Mouse (Mus musculus): ENCODE data around the gene BC028528. TPM values are rescaled to one million over a fixed set of nuclear protein-coding genes. Genes with fewer than 3 reads are reported as not detected.

BC028528 gene
- polyA plus RNA-seq, 1 experiment, result 14.2 TPM

DNA sequence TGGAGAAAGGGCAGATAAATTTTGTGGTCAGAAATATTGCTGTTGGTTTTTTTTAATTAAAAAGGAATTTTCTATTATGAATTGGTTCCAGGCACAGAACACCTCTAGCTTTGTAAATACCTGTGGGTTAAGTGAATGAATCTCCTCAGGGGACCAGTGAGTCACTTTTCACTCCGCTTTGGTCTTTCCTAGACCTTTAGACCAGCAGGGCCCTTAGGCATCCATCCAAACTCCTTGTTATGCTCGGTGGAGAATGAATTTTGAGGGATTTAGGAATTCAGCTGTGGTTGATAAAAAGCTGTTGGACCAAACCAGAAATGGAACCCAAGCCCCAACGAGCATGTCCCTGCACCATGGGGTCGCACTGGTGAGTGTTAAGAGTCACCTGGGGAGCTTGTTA lies 15.8 kb upstream of the BC028528 start:
- Histone ChIP-seq H3K4me3 (ENCODE audit: insufficient read depth, low read length) (no peak overlapping the region), H3K27ac (ENCODE audit: insufficient read depth, low read length) (no peak overlapping the region), H3K4me1 (ENCODE audit: control insufficient read depth, insufficient read depth, low read length) (no peaks in the 10 kb centered on the region)
- no peak for TF ChIP-seq CTCF (IDR thresholded peaks at IDR 0.05; ENCODE audit: extremely low read depth, insufficient read depth, low read length)
- TF ChIP-seq POLR2A (IDR thresholded peaks at IDR 0.05; ENCODE audit: extremely low read depth, insufficient read depth, low read length), result no peak

DNA sequence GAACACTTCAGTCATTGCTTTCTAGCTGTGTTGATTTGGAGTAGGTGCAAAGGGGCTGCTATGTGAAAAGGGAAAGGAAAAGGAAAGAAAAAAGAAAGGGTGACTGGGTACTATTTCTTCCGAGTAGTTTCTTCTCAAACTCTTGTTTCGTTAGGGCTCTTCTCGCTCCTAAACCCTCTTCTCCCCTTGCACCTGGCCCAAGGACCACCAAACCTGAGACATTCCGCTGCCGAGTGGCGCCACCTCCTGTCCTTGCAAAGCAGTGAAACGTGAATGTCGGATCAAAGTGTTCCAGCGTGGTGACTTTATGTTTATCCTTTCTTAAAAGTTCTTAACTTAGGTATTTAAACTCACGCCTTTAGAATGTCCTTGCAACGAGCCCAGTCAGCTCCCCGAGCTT lies 15.1 kb upstream of the BC028528 start:
- no peaks in the 10 kb centered on the region for H3K4me1 ChIP-seq (ENCODE audit: control insufficient read depth, insufficient read depth, low read length)
- H3K27ac ChIP-seq (ENCODE audit: insufficient read depth, low read length), result no peak overlapping the region
- peak; percentile 80 for TF ChIP-seq CTCF (IDR thresholded peaks at IDR 0.05; ENCODE audit: extremely low read depth, insufficient read depth, low read length)
- no peak for TF ChIP-seq POLR2A (IDR thresholded peaks at IDR 0.05; ENCODE audit: extremely low read depth, insufficient read depth, low read length)
- H3K4me3 ChIP-seq (ENCODE audit: insufficient read depth, low read length), result no peak overlapping the region

GRCm38 (mm10) chr3:95905940-95906492 lies 14.2 kb upstream of the BC028528 start:
- Histone ChIP-seq H3K4me1 (ENCODE audit: control insufficient read depth, insufficient read depth, low read length) (no peaks in the 10 kb centered on the region), H3K27ac (ENCODE audit: insufficient read depth, low read length) (no peak overlapping the region), H3K4me3 (ENCODE audit: insufficient read depth, low read length) (no peak overlapping the region)
- peak; percentile 50; the same call in 1 of the 2 replicates for TF ChIP-seq CTCF (IDR thresholded peaks at IDR 0.05; ENCODE audit: extremely low read depth, insufficient read depth, low read length)
- TF ChIP-seq POLR2A (IDR thresholded peaks at IDR 0.05; ENCODE audit: extremely low read depth, insufficient read depth, low read length), result no peak

GRCm38 (mm10) chr3:95905146-95905939 lies 13.5 kb upstream of the BC028528 start:
- Histone ChIP-seq H3K27ac (ENCODE audit: insufficient read depth, low read length) (peak overlapping the region; percentile 78), H3K4me3 (ENCODE audit: insufficient read depth, low read length) (peak overlapping the region; percentile 15), H3K4me1 (ENCODE audit: control insufficient read depth, insufficient read depth, low read length) (no peaks in the 10 kb centered on the region)
- 0 out of 2 replicates have a peak, but pooled peaks have one; percentile 28 for TF ChIP-seq POLR2A (IDR thresholded peaks at IDR 0.05; ENCODE audit: extremely low read depth, insufficient read depth, low read length)
- no peak for TF ChIP-seq CTCF (IDR thresholded peaks at IDR 0.05; ENCODE audit: extremely low read depth, insufficient read depth, low read length)

DNA sequence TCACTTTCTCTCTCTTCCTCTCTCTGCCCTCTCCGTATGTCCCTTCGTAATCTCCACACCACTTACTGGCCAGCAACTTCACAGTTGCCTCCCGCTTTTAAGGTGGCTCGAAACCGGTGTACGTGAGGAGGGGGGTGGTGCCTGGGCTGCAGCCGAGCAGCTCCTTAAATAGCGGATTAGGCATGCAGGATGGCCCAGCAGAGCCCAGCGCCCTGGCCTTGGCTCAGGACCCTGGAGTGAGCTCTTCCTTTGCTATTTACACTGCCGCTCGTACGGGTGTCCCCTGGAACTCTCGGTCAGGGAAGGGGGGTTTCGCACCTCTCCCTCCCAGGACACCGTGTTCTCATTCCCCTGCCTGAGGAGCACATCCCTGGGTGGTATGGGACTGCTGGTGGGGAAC lies 12.8 kb upstream of the BC028528 start, which contains the start of gene Car14:
Gene Car14 (minus strand): TSS at position 124 of the 400 bp plus-strand sequence.
- no peaks in the 10 kb centered on the region for H3K4me1 ChIP-seq (ENCODE audit: control insufficient read depth, insufficient read depth, low read length)
- no peak for TF ChIP-seq CTCF (IDR thresholded peaks at IDR 0.05; ENCODE audit: extremely low read depth, insufficient read depth, low read length)
- no peak for TF ChIP-seq POLR2A (IDR thresholded peaks at IDR 0.05; ENCODE audit: extremely low read depth, insufficient read depth, low read length)
- peak within 1 kb of the TSS; percentile 15 for H3K4me3 ChIP-seq (ENCODE audit: insufficient read depth, low read length)
- peak within 1 kb of the TSS; percentile 87 for H3K27ac ChIP-seq (ENCODE audit: insufficient read depth, low read length)

- no peaks in the 10 kb centered on the region for H3K4me1 ChIP-seq (ENCODE audit: control insufficient read depth, insufficient read depth, low read length)
- H3K27ac ChIP-seq (ENCODE audit: insufficient read depth, low read length), result peak overlapping the region; percentile 87
- peak overlapping the region; percentile 15 for H3K4me3 ChIP-seq (ENCODE audit: insufficient read depth, low read length)
- no peak for TF ChIP-seq POLR2A (IDR thresholded peaks at IDR 0.05; ENCODE audit: extremely low read depth, insufficient read depth, low read length)
- TF ChIP-seq CTCF (IDR thresholded peaks at IDR 0.05; ENCODE audit: extremely low read depth, insufficient read depth, low read length), result no peak
Observed at GRCm38 (mm10) chr3:95903753-95904502, 12.1 kb upstream of the BC028528 start.

GRCm38 (mm10) chr3:95902643-95903042 lies 10.8 kb upstream of the BC028528 start:
- Histone ChIP-seq H3K27ac (ENCODE audit: insufficient read depth, low read length) (peak overlapping the region; percentile 3; the same call in 1 of the 2 replicates), H3K4me3 (ENCODE audit: insufficient read depth, low read length) (no peak overlapping the region), H3K4me1 (ENCODE audit: control insufficient read depth, insufficient read depth, low read length) (no peaks in the 10 kb centered on the region)
- TF ChIP-seq POLR2A (IDR thresholded peaks at IDR 0.05; ENCODE audit: extremely low read depth, insufficient read depth, low read length) (no peak), CTCF (IDR thresholded peaks at IDR 0.05; ENCODE audit: extremely low read depth, insufficient read depth, low read length) (no peak)

DNA sequence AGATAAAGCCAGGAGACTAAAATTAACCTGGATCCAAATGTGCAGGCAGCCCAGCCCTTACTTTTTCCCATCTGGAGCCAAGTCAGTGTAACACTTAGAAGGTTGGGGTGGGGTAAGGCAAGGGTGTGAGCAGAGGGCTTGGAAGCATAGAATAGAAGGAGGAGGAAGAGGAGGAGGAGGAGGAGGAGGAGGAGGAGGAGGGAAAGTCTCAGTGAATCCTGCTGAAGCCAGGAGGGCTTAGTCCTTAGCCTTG lies 10.5 kb upstream of the BC028528 start:
- Histone ChIP-seq H3K4me1 (ENCODE audit: control insufficient read depth, insufficient read depth, low read length) (no peaks in the 10 kb centered on the region), H3K4me3 (ENCODE audit: insufficient read depth, low read length) (no peak overlapping the region), H3K27ac (ENCODE audit: insufficient read depth, low read length) (peak overlapping the region; percentile 3; the same call in 1 of the 2 replicates)
- TF ChIP-seq CTCF (IDR thresholded peaks at IDR 0.05; ENCODE audit: extremely low read depth, insufficient read depth, low read length), result no peak
- no peak for TF ChIP-seq POLR2A (IDR thresholded peaks at IDR 0.05; ENCODE audit: extremely low read depth, insufficient read depth, low read length)

DNA sequence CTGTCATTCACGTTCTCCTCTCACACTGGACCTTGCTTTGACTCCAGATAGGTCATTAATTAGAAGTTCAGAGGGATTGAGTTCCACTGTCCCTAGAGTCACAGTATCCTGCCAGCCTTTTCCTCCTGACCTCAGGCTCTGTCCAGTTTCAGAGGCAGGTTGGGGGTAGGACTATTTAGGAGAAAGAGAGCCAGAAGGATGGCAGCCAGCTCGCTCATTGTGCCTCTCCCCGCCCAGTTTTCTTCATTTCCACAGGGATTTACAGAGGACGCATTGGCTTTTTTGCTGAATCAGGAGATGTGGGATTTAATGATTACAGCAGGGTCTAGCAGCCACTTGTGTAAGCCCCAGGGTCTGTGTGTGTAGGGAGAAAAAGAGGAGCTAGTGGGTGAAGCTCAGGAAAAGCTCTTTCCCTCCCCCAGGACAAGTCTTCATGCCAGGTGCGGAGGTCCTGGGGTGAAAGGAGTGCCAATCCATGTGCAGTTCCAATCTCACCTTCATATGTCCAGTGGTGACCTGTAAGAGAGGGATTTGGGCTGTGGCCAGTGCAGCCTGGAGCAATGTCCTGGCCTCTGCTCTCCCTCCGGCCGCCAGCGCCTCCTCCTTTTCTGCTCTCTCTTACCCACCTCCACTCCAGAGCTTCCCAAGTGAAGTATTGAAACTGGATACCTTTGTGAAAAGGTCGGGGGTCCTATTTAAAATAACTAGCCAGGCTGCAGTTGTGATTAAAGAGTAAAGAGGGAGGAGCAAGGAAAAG lies 10.0 kb upstream of the BC028528 start:
- H3K27ac ChIP-seq (ENCODE audit: insufficient read depth, low read length), result 0 out of 2 replicates have a peak overlapping the region, but pooled peaks have one; percentile 3
- H3K4me1 ChIP-seq (ENCODE audit: control insufficient read depth, insufficient read depth, low read length), result no peaks in the 10 kb centered on the region
- no peak for TF ChIP-seq POLR2A (IDR thresholded peaks at IDR 0.05; ENCODE audit: extremely low read depth, insufficient read depth, low read length)
- TF ChIP-seq CTCF (IDR thresholded peaks at IDR 0.05; ENCODE audit: extremely low read depth, insufficient read depth, low read length), result no peak
- no peak overlapping the region for H3K4me3 ChIP-seq (ENCODE audit: insufficient read depth, low read length)
